9 mouse cellular contexts compared by ENCODE assay signal in genomic region chr4:104665553-104665952, GRCm38 (mm10).
DNase-seq lines count a peak whose midpoint lies in the region; TF ChIP-seq lines count a peak whose summit lies in the region.
"Had no signal": no experiment of that assay in that cellular context is flagged by ENCODE, and none has a peak within 500 bp of the region (broad histone marks: within the 10 kb centered on the region; RNA-seq: fewer than 3 reads in every experiment).

No protein-coding gene starts in this region.

- H3K27ac ChIP-seq in MEL (ENCODE audit: control insufficient read depth, low read depth, low read length), result no peak overlapping the region
- H3K27ac ChIP-seq: neural tube, embryonic 12.5 days had no signal

- H3K27me3 ChIP-seq in MEL (ENCODE audit: control insufficient read depth in 1 of 2, insufficient read depth in 2 of 2, low read length in 2 of 2), result no peaks in the 10 kb centered on the region
- H3K27me3 ChIP-seq: neural tube, embryonic 12.5 days had no signal

- DNase-seq in layer of hippocampus, adult 11-12 months (ENCODE audit: low spot score), result peak; percentile 80
- DNase-seq in layer of hippocampus, adult 9-10 months (ENCODE audit: low spot score), result no peak
- DNase-seq in MEL (ENCODE audit: low read depth, low spot score) (peak; percentile 3), MN1 (ENCODE audit: low spot score) (no peak)
- DNase-seq in brain, adult 2 months (ENCODE audit: low read depth, low spot score), result peak; percentile 70
- peak; percentile 61 for DNase-seq in gastrocnemius, postnatal 10 days
- peak; percentile 74 for DNase-seq in left cerebral cortex, postnatal 4 days
- peak; percentile 73 for DNase-seq in right cerebral cortex, postnatal 4 days

- H3K9ac ChIP-seq in MEL (ENCODE audit: control insufficient read depth, low read depth, low read length, poor library complexity, severe bottlenecking), result no peak overlapping the region
- H3K9ac ChIP-seq: neural tube, embryonic 12.5 days had no signal

- TF ChIP-seq CTCF in MEL (IDR thresholded peaks at IDR 0.05 in 2 of 3, conservative IDR thresholded peaks at IDR 0.05 in 1 of 3; ENCODE audit: control insufficient read depth in 1 of 3, insufficient read depth in 1 of 3, low read depth in 2 of 3, low read length in 3 of 3, poor library complexity in 1 of 3, severe bottlenecking in 1 of 3), result no peak; a peak in 1 of 6 replicates

- H3K4me1 ChIP-seq in MEL (ENCODE audit: control insufficient read depth in 1 of 2, insufficient read depth in 2 of 2, low read length in 2 of 2), result no peaks in the 10 kb centered on the region
- H3K4me1 ChIP-seq: neural tube, embryonic 12.5 days had no signal

- no peak overlapping the region for H3K4me3 ChIP-seq in MEL (ENCODE audit: control insufficient read depth in 1 of 2, insufficient read depth in 1 of 2, low read depth in 2 of 2, low read length in 2 of 2)
- H3K4me3 ChIP-seq: neural tube, embryonic 12.5 days had no signal

- no peak for TF ChIP-seq RAD21 in MEL (IDR thresholded peaks at IDR 0.05; ENCODE audit: low read depth, low read length)

- intact Hi-C loops in left cerebral cortex, postnatal 4 days (cut with DNase I), result no loop called here

- TF ChIP-seq POLR2A in MEL (IDR thresholded peaks at IDR 0.05; ENCODE audit: control insufficient read depth in 1 of 2, insufficient read depth in 1 of 2, low read depth in 1 of 2, low read length in 2 of 2, poor library complexity in 1 of 2), result no peak

- no peaks in the 10 kb centered on the region for H3K79me2 ChIP-seq in MEL (ENCODE audit: control insufficient read depth, insufficient read depth, low read length, poor library complexity)

- H3K9me3 ChIP-seq in MEL (replicated peaks; ENCODE audit: insufficient read depth, low read length), result no peaks in the 10 kb centered on the region
- H3K9me3 ChIP-seq: neural tube, embryonic 12.5 days had no signal

- no peak for TF ChIP-seq EP300 in MEL (IDR thresholded peaks at IDR 0.05; ENCODE audit: low read depth in 1 of 2, low read length in 2 of 2)

- no peaks in the 10 kb centered on the region for H3K36me3 ChIP-seq in MEL (ENCODE audit: control insufficient read depth in 1 of 2, insufficient read depth in 2 of 2, low read length in 2 of 2)
- H3K36me3 ChIP-seq: neural tube, embryonic 12.5 days had no signal

TF ChIP-seq in MEL, 35 proteins besides CTCF, POLR2A, EP300 and RAD21:
- TF ChIP-seq MAFK (IDR thresholded peaks at IDR 0.05; ENCODE audit: borderline replicate concordance, low read depth, low read length), result no peak
- no peak for TF ChIP-seq UBTF (IDR thresholded peaks at IDR 0.05; ENCODE audit: borderline replicate concordance, insufficient read depth, low read depth, low read length)
- no peak for TF ChIP-seq ETS1 (IDR thresholded peaks at IDR 0.05; ENCODE audit: low read depth, low read length)
- no peak for TF ChIP-seq ZKSCAN1 (IDR thresholded peaks at IDR 0.05; ENCODE audit: low read depth, low read length)
- no peak for TF ChIP-seq MXI1 (IDR thresholded peaks at IDR 0.05; ENCODE audit: low read depth, low read length)
- no peak for TF ChIP-seq CHD2 (IDR thresholded peaks at IDR 0.05; ENCODE audit: low read length)
- no peak for TF ChIP-seq SMC3 (IDR thresholded peaks at IDR 0.05; ENCODE audit: low read depth, low read length)
- TF ChIP-seq JUND (IDR thresholded peaks at IDR 0.05; ENCODE audit: low read depth, low read length), result no peak
- TF ChIP-seq ZC3H11A (IDR thresholded peaks at IDR 0.05; ENCODE audit: low read depth, low read length), result no peak
TF ChIP-seq in MEL: peak in this region for 0.

Comparison
In these comparisons a context has a peak if more than half of its experiments do, and no peak if none do; other contexts are left out.
1. DNase-seq: peak in layer of hippocampus, adult 11-12 months (single experiment), MEL (single experiment), brain, adult 2 months (single experiment), gastrocnemius, postnatal 10 days (single experiment), left cerebral cortex, postnatal 4 days (single experiment) and right cerebral cortex, postnatal 4 days (single experiment); none in layer of hippocampus, adult 9-10 months (single experiment) and MN1 (single experiment).